Mouse (Mus musculus) left cerebral cortex, postnatal 36 days (tissue): Measurements from ENCODE around the gene Skap2. TPM values are rescaled to one million over a fixed set of nuclear protein-coding genes. Genes with fewer than 3 reads are reported as not detected.

ENCODE experiments used
- DNase-seq, 2 experiments: peaks; one replicate each; pipeline ENCODE4 v3.0.0; 2021 to 2022; ENCODE audit warnings: low spot score in 2 of 2, mixed read lengths in 1 of 2
- intact Hi-C: fragments of 180-260 bp; cut with DNase I; formaldehyde crosslinking; loops from one replicate; pipeline ENCODE4 v1.15.1; 2025
- total RNA-seq, 2 experiments: library from RNA; stranded (reverse); gene quantifications; 2 replicates each; pipeline ENCODE4 v1.2.3; 2021

Gene Skap2
- 10 to 100 TPM in 1 of 2 experiments, 1 to 10 TPM in 1; 8.5 to 10.5 TPM for total RNA-seq

- peak; percentile 96 to 98 for DNase-seq
- intact Hi-C loops, result no loop called here
These were observed at the start of gene Skap2 for GRCm38 (mm10) chr6:52012409-52013244. Gene Skap2 (minus strand): TSS chr6:52012549.

- intact Hi-C loops, result no loop called here
- DNase-seq, result no peak
These were observed 46.6 kb upstream of the Skap2 start for GRCm38 (mm10) chr6:52058899-52059448.

- intact Hi-C loops, result no loop called here
- no peak for DNase-seq
These were observed 45.8 kb upstream of the Skap2 start for GRCm38 (mm10) chr6:52058120-52058519.

GRCm38 (mm10) chr6:52053567-52054561, 41.5 kb upstream of the Skap2 start:
- intact Hi-C loops, result no loop called here

GRCm38 (mm10) chr6:52050062-52050461, 37.7 kb upstream of the Skap2 start:
- no peak for DNase-seq
- intact Hi-C loops, result no loop called here

More at GRCm38 (mm10) chr6:52053567-52054561, 41.5 kb upstream of the Skap2 start:
- DNase-seq, result no peak

GRCm38 (mm10) chr6:52045517-52045916, 33.2 kb upstream of the Skap2 start:
- DNase-seq, result no peak
- intact Hi-C loops, result no loop called here

- intact Hi-C loops, result no loop called here
- no peak for DNase-seq
These were observed 23.7 kb upstream of the Skap2 start for GRCm38 (mm10) chr6:52036077-52036476.

GRCm38 (mm10) chr6:52031181-52031580, 18.8 kb upstream of the Skap2 start:
- intact Hi-C loops, result no loop called here

GRCm38 (mm10) chr6:52028131-52028530, 15.8 kb upstream of the Skap2 start:
- DNase-seq, result no peak
- intact Hi-C loops, result no loop called here

More at GRCm38 (mm10) chr6:52031181-52031580, 18.8 kb upstream of the Skap2 start:
- no peak for DNase-seq

- intact Hi-C loops, result no loop called here
- DNase-seq, result no peak
These were observed 14.8 kb upstream of the Skap2 start for GRCm38 (mm10) chr6:52027181-52027580.

GRCm38 (mm10) chr6:52026281-52026680, 13.9 kb upstream of the Skap2 start:
- intact Hi-C loops, result no loop called here

GRCm38 (mm10) chr6:52024730-52025129, 12.4 kb upstream of the Skap2 start:
- DNase-seq, result no peak
- intact Hi-C loops, result no loop called here

More at GRCm38 (mm10) chr6:52026281-52026680, 13.9 kb upstream of the Skap2 start:
- no peak for DNase-seq

GRCm38 (mm10) chr6:52022363-52022762, 10.0 kb upstream of the Skap2 start:
- intact Hi-C loops, result no loop called here
- DNase-seq, result no peak

GRCm38 (mm10) chr6:52020276-52020675, 7.9 kb upstream of the Skap2 start:
- intact Hi-C loops, result no loop called here
- no peak for DNase-seq

GRCm38 (mm10) chr6:52013245-52013945, 1.0 kb upstream of the Skap2 start:
- intact Hi-C loops, result no loop called here
- no peak for DNase-seq

GRCm38 (mm10) chr6:52011559-52012408, 565 bp downstream of the Skap2 start:
- intact Hi-C loops, result no loop called here
- no peak for DNase-seq

GRCm38 (mm10) chr6:52009385-52009784, 3.0 kb downstream of the Skap2 start:
- intact Hi-C loops, result loop anchor here (5.0 to 10.0 kb wide), 4 partner anchors 135 to 832 kb away; partner anchors contain the start of genes Evx1 and Hoxa1
- DNase-seq, result no peak

GRCm38 (mm10) chr6:52008757-52009156, 3.6 kb downstream of the Skap2 start:
- intact Hi-C loops, result loop anchor here (5.0 to 10.0 kb wide), 4 partner anchors 134 to 831 kb away; partner anchors contain the start of genes Evx1 and Hoxa1
- no peak for DNase-seq
